Mouse (Mus musculus) lung, postnatal 36 days (tissue): ENCODE measurements around the gene Msi2.
A peak's percentile ranks its signal among the peaks of the same experiment; 100 is the strongest.

Source experiments
- DNase-seq: peaks from one replicate; pipeline ENCODE4 v3.0.0; 2022; ENCODE audit warnings: mixed read lengths

The Msi2 gene

GRCm38 (mm10) chr11:88537344-88537743 is 181.0 kb downstream of the Msi2 start:
- no peak for DNase-seq

GRCm38 (mm10) chr11:88536861-88537260 is 181.5 kb downstream of the Msi2 start:
- DNase-seq, result no peak

- no peak for DNase-seq
These were observed 183.9 kb downstream of the Msi2 start for GRCm38 (mm10) chr11:88534331-88534929.

- no peak for DNase-seq
These were observed 186.3 kb downstream of the Msi2 start for GRCm38 (mm10) chr11:88532016-88532415.

- DNase-seq, result no peak
These were observed 188.3 kb downstream of the Msi2 start for GRCm38 (mm10) chr11:88530032-88530431.

- peak; percentile 62 for DNase-seq
These were observed 189.7 kb downstream of the Msi2 start for GRCm38 (mm10) chr11:88528522-88529101.

GRCm38 (mm10) chr11:88526711-88527110 is 191.6 kb downstream of the Msi2 start:
- DNase-seq, result no peak

GRCm38 (mm10) chr11:88524790-88525575 is 193.3 kb downstream of the Msi2 start:
- DNase-seq, result peak; percentile 64

- DNase-seq, result no peak
These were observed 193.9 kb downstream of the Msi2 start for GRCm38 (mm10) chr11:88524437-88524789.

- DNase-seq, result peak; percentile 57
These were observed 194.4 kb downstream of the Msi2 start for GRCm38 (mm10) chr11:88523921-88524320.

GRCm38 (mm10) chr11:88523511-88523910 is 194.8 kb downstream of the Msi2 start:
- no peak for DNase-seq

GRCm38 (mm10) chr11:88522114-88522513 is 196.2 kb downstream of the Msi2 start:
- DNase-seq, result no peak

- DNase-seq, result no peak
These were observed 197.2 kb downstream of the Msi2 start for GRCm38 (mm10) chr11:88520951-88521730.

GRCm38 (mm10) chr11:88518361-88518760 is 200.0 kb downstream of the Msi2 start:
- no peak for DNase-seq

- no peak for DNase-seq
These were observed 201.5 kb downstream of the Msi2 start for GRCm38 (mm10) chr11:88516596-88517485.

- DNase-seq, result no peak
These were observed 202.4 kb downstream of the Msi2 start for GRCm38 (mm10) chr11:88515736-88516583.

- DNase-seq, result no peak
These were observed 203.0 kb downstream of the Msi2 start for GRCm38 (mm10) chr11:88515267-88515666.

- no peak for DNase-seq
These were observed 204.0 kb downstream of the Msi2 start for GRCm38 (mm10) chr11:88514151-88514926.

- DNase-seq, result peak; percentile 77
These were observed 205.7 kb downstream of the Msi2 start for GRCm38 (mm10) chr11:88512580-88512979.

GRCm38 (mm10) chr11:88510282-88510850 is 207.9 kb downstream of the Msi2 start:
- no peak for DNase-seq
